Mouse (Mus musculus) kidney, adult 8-10 months (tissue): ENCODE results near the gene Tnip1.

Experiments
- DNase-seq, 2 experiments: peaks; one replicate each; pipeline ENCODE4 v3.0.0; 2022

Tnip1 gene

GRCm38 (mm10) chr11:54869318-54869717, 93.4 kb downstream of the Tnip1 start:
- no peak for DNase-seq

GRCm38 (mm10) chr11:54868445-54868844, 94.3 kb downstream of the Tnip1 start:
- DNase-seq: no peak

DNA sequence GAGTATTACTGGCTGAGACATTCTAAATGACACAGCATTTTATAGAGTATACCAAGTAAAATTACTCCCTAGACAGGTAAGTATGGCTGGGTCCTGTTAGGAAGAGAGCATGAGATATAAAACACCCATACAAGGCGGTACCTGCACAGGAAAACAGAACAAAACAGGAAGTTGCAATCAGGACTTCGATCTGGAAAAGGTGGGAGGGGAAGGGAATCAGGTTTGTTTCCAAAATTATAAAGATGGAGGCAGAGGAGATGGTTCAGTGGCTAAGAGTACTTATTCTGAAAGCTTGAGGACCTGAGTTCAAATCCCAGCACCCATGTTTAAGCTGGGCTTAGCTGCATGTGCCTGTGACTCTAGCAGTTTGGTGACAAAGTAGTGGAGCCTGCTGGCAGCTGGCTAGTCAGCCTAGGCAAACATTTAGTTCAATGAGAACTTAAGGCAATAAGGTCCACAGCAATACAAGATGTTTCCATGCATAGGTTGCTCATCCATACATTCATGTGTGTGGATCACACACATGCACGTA, 94.7 kb downstream of the Tnip1 start:
- no peak for DNase-seq

GRCm38 (mm10) chr11:54867049-54867385, 95.7 kb downstream of the Tnip1 start:
- peak; percentile 72 to 76 for DNase-seq

DNA sequence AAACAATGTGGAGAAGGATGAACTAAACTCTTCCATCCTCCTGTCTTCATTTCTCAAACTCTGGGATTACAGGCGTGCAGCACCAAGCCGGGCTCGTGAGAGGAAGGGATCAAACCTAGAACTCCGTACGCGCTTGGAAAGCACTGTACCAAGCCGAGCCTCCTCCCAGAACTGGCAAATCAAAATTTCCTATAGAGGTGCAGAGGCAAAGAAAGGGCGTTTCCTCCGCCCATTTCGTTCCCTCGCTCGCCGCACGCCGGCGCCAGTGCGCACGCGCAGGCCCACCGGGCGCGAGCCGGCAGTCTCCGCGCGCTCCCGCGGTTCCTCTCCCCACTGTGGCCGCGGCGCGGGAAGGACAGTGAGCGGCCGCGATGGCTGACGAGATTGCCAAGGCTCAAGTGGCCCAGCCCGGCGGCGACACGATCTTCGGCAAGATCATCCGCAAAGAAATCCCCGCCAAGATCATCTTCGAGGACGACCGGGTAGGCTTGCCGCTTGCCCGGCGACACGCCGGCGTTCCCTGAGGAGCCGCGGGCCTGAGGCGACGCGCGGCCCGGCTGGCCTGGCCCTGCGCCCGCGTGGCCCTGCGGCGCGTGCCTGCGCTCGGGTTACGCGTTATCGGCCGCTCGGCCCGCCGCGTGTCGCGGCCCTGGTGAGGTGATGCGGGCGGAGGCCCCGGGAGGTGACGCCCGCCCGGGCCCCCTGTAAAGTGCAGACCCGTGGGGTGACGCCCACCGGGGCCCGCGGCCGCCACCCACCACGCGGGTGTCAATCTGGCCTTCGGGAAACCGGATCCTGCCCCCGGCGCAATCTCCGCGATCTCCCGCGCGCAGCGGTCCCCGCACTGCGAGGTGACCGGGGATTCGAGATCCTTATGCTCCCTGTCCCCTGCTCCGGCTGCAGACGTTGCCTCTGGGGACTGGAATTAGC, 96.3 kb downstream of the Tnip1 start, which contains the start of gene Hint1:
Hint1 (plus strand) TSS at position 265 of the 930 bp plus-strand sequence.
- peak; percentile 92 to 93 for DNase-seq

DNA sequence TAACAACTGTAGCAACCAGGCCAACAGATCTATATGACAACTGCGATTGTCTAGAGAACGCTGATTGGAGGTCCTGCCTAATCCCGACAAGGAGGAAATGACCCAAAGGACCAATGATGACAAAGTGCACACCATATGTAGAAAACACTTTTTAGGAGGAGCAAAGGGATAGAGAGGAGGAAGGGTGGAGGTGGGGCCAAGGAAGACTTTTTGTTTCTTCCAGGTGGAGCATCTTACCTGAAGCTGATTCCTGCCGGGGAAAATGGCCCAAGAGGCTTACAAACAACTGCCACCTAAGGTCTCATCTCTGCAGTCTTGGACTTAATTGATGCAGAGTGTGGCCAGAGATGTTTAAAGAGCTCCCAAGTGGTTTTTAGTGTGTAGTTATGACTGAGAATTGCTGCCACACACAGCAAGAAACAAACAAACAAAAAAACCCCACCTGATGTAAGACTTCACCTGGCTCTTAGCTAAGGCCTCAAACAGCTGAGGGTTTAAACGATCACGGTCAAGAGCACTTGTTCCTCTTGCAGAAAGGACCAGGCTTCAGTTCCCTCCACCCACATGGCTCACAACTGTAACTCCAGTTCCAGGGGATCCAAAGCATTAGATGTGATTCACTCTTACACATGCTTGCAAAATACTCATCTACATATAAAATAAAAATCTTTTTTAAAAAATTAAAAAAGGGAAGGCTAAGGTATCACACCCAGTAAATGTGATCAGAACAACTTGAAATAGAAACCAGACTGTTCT, 97.2 kb downstream of the Tnip1 start:
- no peak for DNase-seq

GRCm38 (mm10) chr11:54862621-54863520, 99.8 kb downstream of the Tnip1 start:
- peak in 1 of 2 experiments; percentile 64 for DNase-seq

DNA sequence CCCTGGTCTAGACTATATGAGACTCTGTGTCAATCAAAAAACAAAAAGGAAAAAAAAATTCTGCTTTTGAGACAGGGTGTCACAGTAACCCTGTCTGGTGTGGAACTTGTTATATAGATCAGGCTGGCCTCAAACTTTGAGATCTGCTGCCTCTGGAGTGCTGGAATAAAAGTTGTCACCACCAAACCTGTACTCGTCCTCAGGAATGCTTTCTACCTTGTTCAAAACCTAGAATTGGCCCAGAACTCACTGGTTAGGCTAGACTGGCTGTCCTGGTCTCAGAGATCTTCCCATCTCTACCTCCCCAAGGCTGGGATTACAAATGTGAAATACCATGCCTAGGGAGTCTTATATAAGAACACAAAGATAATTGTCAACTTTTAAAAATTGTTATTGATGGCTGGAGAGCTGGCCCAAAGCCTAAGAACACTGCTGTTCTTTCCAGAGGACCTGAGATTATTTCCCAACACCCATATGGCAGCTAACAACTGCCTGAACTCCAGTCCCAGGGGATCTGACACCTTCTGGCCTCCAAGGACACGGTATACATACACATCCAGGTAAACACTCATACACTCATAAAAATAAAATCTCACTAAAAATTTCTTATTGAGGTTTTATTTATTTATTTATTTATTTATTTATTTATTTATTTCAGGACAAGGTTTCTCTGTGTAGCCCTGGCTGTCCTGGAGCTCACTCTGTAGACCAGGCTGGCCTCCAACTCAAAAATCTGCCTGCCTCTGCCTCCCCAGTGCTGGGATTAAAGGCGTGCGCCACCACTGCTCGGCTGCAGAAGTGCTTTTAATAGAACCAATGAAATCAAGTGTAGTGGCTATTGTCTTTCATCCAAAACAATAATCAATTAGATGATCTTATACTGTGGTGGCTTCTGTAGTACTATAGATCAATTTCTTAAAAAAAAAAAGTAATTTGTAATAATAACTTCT, 101.0 kb downstream of the Tnip1 start:
- no peak for DNase-seq
